Mouse (Mus musculus): ENCODE measurements around the gene Actn1.
A peak's percentile ranks its signal among the peaks of the same experiment; 100 is the strongest.

Actn1 gene

DNA sequence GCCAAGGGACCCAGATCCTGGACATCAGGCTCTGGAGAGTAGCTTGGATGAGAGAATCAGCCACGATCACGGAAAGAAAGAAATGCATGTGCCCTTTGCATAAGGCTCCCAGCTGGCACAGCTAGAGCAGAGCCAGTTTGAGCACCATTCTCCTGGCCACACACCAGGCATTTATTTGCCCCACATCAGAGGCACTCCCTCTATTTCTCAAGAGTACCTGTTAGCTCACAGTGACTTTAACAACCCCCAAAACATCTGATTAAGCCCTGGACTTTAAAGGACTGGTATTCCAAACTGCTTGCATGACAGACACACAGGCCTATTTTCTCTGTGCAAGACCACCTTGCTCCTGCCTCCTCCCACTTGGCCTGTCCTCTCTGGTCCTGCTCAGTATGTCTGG, 78.3 kb downstream of the Actn1 start:
- no peak for DNase-seq (ENCODE audit: low read depth)

DNA sequence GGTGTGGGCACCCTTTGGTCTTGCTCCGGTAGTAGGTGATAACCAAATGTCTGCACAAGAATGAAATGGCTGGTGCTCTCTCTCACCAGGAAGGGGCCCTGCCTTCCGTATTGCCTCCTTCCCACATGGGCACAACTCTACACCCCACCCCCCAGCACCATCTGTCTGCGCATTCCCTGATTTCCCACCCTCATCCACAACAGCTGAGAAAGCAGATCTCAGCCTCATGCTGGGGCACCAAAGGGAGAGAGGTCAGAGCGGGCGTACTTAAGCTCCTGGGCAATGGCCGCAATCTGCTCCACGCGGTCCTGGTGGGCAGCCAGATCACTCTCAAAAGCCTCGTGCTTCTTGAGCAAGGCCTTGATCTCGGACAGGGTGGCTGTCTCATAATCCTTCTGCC, 82.1 kb downstream of the Actn1 start:
- DNase-seq (ENCODE audit: low read depth) = no peak

DNA sequence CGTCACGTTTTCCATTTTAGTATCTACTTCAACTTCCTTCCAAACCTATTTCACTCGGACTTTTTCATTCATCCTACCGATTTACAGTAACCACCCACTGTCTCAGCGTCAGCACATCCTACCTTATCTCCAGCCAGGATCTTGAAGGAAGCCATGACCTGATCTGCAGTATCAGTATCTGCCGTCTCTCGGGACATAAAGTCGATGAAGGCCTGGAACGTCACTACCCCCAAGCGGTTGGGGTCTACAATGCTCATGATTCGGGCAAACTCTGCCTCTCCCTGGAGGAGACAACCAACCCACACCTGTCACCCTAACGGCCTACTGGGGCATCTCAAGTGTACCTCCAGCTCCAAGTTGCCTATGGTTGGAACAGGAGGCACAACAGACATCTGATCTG, 91.4 kb downstream of the Actn1 start:
- peak; percentile 32 for DNase-seq (ENCODE audit: low read depth)

DNA sequence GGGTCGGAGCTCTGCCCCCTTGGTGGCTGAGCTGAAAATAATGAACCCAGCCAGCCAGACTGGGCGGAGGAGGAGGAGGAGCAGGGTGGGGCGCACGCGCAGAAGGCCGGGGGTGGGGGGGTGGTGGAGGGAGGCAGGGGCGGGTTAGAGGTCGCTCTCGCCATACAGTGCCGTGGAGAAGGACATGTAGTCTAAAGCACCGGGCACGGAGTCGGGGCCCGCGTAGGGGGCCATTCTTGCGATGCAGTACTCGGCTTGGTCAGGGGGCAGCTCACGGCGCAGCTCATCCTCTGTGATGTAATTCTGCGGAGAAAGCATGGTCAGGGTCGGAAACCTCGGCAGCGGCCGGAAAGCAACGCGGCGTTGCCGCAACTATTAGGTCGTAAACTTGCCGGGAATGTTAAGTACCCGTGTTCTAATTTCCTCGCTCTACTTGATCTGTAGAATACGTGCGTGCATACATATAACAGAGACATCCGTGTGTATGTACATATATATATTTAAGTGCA, 91.9 kb downstream of the Actn1 start:
- DNase-seq (ENCODE audit: low read depth) = peak; percentile 80

DNA sequence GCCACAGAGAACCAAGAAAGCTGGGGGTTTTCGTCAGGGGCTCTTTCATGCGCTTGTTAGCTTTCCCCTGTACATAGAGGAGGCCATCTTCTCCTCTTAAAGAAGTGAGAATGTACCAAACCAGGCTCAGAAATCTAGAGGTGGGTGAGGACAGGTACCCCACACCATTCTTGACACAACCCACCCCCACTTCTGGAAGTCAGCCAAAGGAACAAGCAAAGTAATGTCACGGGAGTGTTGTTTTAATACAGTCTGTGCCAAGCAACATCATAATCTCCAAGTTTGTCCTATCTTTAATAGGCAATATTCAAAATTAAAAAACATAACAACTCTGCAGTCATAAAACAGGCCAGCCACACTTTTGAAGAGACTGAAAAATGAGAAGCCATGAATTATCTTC, 92.8 kb downstream of the Actn1 start:
- DNase-seq (ENCODE audit: low read depth) = no peak

DNA sequence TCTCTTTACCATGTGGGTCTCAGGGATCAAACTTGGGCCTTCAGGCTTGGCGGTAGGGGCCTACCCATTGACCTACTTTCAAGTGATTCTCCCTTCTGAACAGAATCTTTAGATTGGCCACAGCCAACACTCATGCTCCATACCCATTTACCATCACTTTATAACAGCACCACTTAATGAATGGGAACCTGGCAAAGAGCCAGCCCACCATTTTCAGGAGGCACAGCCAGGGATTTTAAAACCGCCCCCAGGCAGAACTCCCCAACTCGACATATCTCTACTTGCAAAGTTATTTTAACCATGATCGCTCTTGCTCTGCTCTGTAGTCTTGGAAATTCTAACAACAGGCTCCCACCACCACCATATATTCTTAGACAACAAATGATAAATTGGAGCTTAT, 93.5 kb downstream of the Actn1 start:
- no peak for DNase-seq (ENCODE audit: low read depth)

DNA sequence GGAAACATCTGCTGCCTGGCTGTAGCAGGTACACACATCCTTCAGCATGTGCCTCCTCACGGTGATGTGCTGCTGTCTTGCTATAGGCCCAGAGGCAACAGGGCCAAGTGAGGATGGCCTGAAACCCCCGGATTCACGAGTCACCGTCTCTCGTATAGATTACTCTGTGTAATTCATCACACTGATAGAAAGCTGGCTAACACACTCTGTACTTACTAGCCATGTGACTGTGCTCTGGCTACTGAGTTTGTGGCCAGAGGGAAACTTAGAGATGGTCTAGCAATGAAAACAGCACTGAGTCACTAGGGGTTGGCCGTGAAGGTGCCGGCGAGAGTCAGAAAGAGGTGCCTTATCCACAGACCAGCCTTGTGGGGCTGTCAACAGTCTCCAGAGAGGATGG, 95.6 kb downstream of the Actn1 start:
- no peak for DNase-seq (ENCODE audit: low read depth)

DNA sequence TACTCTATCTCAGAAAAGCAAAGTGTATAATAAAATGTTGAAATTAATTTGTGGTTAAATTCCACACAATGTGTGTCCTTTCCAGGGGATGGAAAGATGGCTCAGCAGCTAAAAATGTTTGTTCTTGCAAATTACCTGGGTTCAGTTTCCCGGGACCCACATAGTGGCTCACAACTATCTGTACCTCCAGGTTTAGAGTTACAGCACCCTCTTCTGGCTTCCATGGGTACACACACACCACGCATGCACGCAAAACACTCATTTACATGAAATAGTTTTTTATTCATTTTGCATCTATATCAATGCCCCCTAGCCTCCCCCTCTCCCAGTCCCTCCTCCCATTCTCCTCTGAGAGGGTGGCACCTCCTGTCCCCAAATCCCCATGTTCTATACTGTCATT, 97.7 kb downstream of the Actn1 start:
- no peak for DNase-seq (ENCODE audit: low read depth)

DNA sequence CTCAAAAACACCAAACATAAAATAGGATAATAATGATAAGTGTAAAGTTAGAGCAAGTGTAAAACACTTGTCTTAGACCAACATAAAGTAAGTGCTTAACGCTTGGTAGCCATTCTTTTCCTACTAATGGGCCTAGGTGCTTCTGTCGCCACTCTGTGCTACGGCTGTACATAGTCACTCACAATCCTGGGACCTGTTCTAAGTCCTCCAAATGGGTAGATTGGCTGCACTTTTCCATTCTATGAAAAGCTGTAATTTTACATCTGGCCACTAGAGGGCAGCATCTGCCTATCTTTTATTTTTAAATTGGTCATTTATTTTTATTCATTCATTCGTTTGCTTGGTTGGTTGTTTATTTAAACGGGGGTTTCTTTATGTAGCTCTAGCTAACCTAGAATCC, 102.5 kb downstream of the Actn1 start:
- DNase-seq (ENCODE audit: low read depth) = peak; percentile 71

DNA sequence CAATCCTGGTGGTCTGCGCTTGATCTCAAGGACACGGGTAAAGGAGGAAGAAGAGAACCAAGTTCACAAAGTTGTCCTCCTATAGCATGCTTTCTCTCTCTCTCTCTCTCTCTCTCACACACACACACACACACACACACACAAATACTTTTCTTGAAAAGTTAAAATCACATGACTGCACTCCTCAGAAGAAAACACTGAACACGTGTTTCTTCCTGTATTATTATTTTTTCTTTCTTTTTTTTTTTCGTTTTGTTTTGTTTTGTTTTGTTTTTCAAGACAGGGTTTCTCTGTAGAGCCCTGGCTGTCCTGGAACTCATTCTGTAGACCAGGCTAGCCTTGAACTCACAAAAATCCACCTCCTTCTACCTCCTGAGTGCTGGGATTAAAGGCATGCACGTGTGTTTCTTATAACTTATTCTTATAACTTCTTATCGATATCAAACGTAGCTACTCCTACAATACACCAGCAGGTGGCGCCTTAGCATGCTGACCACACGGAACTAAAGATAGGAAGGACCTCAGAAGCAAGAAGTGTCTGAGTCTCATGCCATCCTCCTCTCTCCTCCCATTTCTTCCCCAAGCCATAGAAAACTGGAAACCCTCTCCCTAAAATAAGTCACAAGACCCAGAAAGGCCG, 106.4 kb downstream of the Actn1 start:
- DNase-seq (ENCODE audit: low read depth) = peak; percentile 72

DNA sequence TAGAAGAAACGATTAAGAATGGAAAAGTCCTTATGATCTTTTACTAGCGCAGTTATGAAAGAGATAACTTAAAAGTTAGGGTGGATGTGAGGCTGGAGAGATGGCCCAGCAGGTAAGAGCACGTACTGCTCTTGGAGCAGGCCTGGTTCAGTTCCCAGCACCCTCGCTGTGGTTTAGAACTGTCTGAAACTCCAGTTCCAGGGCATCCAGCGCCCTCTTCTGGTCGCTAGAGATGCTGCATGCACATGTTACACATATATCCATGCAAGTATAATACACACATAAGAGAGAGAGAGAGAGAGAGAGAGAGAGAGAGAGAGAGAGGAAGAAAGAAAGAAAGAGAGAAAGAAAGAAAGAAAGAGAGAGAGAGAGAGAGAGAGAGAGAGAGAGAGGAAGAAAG, 107.1 kb downstream of the Actn1 start:
- DNase-seq (ENCODE audit: low read depth) = no peak

DNA sequence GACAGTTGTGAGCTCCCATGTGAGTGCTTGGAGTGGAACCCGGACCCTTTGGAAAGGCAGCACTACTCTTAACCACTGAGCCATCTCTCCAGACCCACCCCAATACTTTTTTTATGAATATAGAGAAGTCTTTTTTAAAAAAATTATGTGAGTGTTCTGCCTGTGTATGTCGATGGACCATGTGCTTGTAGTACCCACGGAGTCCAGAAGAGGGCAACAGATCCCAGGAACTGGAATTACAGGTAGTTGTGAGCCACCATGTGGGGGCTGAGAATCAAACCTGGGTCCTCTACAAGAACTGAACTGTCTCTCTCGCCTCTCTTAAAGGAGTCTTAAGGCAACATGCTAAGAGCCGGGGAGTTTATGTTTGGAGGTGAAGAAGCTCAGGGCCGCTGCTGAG, 108.3 kb downstream of the Actn1 start:
- no peak for DNase-seq (ENCODE audit: low read depth)

DNA sequence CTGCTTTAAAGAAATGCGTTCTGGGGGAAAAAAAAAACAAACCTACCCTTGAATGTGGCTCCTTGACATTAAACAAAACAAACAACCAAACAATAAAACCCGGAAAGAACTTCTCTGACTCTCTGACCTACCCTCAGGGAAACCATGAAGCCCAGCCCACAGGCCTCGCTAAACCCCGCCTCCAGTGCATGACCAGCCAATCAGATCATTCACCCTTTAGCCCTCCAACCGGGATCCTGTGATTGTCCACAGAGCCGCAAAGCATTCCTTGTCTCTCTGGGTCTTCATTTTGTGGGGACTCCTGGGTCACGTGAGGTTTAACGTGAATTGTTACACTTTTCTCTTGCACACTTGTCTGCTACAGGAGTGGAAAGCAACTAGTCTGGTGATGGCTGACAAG, 109.5 kb downstream of the Actn1 start:
- DNase-seq (ENCODE audit: low read depth) = no peak

DNA sequence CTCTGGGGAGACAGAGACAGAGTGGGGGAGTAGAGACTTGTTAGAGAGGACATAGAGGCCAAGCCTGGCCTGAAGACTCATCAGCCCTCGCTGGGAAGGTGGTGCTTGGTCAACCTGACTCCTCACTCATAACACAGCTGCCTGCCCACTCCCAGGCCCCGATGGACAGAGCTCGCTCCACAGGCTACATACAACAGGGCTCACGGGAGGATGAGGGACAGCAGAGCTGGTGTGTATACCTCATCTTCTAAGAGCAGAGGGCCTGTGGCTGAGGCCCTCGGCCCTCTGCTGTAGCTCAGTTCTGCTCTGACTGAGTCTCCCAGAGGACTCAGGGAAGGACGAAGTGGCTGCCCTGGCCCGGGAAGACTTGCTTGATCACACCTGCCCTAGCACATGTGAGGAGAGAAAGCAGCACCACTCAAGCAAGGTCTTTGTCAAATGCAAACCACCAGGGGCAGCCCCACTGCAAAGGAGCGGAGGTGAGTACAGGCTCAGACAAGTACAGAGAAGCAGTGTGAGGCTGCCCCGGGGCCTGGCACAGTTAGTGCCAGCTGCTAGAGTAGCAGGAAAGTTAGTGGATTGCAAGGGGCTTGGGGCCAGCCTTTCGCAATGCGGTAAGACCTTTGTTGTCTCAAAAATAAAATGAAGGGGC, 112.5 kb downstream of the Actn1 start:
- no peak for DNase-seq (ENCODE audit: low read depth)

DNA sequence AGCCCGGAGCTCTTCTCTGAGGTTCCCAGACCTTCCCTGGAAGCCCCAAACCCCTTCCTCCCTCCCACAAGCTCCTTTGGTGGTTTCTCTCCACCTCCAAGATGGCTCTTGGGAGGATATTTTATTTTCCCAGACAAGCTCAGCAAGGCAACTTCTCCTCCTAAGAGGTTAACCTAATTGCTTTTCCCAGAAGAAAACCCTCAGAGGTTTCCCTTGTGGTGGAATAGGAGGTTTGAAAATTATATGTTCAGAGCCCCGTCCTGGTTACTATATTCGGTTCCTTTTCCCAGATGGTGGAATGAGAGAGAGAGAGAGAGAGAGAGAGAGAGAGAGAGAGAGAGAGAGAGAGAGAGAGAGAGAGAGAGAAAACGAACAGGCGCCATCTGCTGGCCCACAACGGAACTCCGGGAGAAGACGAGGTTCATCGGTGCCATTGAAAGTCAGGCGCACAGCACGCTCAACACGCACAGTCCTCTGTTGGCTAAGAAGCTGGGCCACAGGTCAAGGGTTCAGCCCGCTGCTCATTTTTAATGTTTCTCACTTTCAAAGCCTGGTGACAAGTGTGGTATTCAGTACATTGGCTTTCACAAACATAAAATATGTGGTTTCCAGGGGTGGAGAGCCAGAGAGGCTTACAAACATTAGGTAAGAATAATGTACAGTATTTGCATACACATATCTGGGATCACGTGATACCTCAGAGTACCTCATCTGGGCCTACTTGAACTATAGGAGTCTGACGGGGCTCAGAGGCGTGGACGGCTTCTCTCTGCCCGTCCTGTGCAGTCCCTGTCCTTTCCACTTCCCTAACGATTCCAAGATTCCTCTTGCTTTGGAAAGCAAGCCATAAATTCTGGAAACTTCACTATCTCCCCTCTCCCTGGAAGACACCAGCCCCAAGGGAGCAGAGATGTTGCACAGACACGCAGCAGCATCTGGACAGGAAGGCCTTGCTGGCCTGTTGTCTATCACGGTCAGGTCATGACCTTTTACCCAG, 113.6 kb downstream of the Actn1 start:
- DNase-seq (ENCODE audit: low read depth) = peak; percentile 77

DNA sequence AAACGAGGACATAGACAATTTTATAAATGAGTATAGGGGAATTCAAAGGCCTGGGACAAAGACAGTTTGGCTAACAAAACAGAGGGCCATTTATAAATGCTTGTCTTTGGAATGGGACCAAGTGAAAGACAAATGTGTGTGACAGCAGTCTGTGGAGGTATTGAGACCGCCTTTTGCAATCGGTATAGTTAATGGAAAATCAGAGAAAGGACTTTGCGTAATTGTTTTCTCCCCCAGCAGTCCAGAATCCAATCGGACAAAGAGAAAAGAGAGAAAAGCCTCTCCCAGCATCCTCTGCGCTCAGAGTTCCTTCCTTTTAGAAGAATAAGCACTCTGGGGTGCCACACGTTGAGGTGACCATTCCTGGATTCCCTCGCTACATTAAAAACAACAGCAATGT, 114.8 kb downstream of the Actn1 start:
- no peak for DNase-seq (ENCODE audit: low read depth)

DNA sequence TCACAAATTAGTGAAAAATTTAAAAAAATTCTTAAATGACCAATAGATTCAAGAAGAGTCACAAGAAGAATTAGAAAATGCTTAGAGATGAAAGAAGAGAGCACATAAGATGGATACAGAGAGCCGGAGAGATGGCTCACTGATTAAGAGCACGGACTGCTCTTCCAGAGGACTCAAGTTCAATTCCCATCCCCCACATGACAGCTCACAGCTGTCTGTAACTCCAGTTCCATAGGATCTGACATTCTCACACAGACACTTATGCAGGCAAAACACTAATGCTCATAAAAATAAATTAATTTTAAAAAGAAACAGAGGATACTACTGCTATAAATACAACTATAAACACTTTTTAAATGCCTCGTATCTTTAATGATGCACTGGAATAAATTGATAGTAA, 115.3 kb downstream of the Actn1 start:
- no peak for DNase-seq (ENCODE audit: low read depth)

DNA sequence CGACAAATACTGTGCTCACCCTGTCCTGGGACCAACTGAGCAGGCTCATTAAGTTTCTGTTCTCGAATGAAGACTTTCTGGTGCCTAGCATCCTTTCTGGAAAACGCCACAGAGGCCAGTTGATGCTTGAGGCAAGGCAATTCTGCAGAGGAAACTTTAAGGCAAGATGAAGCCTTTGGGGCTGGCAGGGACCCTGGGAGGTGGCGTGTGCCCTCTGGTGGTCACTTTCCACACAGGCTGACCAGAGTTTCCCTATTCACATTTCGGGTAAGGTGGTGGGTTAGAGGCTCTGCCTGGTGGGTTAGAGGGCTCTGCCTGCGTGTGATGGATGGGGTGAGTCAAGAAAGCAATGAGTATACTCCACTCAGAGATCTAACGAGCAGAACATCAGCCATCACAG, 118.7 kb downstream of the Actn1 start:
- peak; percentile 80 for DNase-seq (ENCODE audit: low read depth)

DNA sequence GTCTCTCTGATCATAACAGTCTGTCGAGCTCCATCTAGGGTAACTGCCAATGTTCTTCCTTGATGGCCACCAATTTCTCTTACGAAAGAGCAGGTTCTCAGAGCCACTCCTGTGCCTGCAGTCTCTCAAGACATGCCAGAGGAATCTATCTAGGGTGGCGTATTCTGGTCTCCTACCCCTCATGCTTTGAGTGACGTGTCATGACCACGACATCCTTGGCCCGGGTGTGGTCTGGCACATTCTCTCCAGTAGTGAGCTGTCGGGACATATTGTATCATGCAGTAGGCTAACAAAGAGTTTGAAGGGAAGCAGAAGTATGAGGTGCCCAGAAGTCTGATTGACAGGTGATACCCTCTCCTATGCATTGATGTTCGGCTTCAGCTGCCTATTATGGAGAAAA, 119.2 kb downstream of the Actn1 start:
- DNase-seq (ENCODE audit: low read depth) = no peak

DNA sequence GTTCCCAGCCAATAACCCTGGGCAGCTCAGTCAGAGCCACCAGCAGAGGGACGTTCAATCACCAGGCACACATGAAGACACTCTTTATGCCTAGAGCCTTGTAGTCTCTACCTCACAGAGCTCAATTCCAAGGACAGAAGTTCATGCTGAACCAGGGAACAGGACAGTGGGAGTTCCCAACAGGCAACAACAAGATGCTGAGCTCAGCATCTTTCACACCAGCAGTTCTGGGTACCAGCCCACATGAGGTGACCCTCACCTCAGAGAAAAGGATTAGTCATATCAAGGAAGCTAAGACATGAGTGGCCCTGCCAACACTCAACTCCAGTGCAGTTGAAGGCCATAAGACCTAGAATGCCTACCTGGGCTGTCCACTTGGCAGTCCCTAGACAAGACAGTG, 122.4 kb downstream of the Actn1 start:
- no peak for DNase-seq (ENCODE audit: low read depth)

DNA sequence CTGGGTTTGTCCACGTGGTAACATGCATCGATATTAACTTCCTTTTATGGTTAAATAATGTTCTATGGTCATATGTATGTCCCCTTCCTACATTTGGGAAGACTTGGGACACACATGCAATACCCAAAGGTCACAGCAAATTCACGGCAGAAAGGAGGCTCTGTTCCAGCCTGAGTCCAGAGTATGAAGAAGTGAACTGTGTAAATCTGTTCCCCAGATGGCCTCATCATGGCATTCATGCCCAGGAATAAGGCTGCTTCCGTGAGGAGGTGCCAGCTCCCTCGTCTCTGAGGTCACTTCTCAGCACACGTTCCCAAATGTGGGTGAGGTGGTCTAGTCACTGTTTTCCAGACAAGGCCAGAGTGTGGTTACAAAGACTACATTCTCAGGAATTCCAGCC, 122.9 kb downstream of the Actn1 start:
- DNase-seq (ENCODE audit: low read depth) = no peak

DNA sequence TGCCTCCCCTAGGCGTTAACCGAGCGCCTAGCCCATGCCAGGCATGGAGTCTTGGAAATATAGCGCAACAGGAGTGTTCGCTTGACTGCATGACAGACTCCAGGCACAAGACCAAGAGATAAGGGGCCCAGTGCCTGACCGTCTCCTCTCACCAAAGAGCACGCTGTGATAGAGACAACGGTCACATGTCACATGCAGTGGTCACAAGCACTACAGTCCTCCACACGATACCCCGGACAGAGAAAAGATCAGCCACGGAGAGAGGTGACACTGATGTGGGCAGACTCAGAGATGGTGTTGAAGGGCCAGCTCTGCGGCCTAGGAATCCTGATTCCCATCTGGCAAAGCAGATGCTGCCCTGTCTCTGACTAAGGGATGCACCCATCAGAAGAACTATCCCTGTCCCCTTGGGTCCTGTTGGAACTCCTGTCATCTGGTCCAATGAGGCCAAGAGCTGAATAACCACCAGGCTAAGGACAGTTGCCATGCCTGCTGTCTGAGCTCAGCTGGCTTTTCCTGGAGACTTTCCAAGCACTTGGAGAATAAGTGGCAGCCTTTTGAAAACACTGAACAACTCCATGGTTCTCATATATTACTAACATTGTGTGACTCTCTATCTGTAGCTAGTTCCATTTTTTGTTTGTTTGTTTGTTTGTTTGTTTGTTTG, 123.8 kb downstream of the Actn1 start:
- DNase-seq (ENCODE audit: low read depth) = no peak

Data from naive thymus-derived CD4-positive, alpha-beta T cell, adult 2 months (primary cell).